Mouse (Mus musculus) ovary, postnatal 14 days (tissue): ENCODE data around the gene B830017H08Rik.

Source experiments
- DNase-seq: peaks from one replicate; pipeline ENCODE4 v3.0.0; 2022; ENCODE audit warnings: low spot score

B830017H08Rik gene

GRCm38 (mm10) chr16:17809711-17810110, 23.2 kb upstream of the B830017H08Rik start:
- DNase-seq = no peak

DNA sequence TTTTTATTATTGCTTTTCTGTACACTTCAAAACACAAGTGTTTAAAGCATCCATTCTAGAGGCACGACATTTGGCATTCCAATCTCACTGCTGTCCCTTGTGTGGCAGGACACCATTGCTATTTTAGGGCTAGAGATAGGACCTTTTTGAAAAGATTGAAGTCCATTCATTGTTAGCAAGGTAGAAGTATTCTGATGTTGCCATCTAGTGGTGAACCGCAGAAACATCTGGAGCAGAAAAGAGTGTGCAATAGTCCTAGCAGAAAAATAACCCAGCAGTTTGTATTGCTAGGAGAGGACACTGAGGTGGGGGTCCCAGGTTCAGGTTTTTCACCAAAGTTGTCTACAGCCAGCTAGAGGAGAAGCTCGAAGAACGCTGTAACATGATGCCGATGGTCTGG, 20.8 kb upstream of the B830017H08Rik start:
- no peak for DNase-seq

GRCm38 (mm10) chr16:17813173-17813572, 19.7 kb upstream of the B830017H08Rik start:
- no peak for DNase-seq

- DNase-seq = no peak
Observed at GRCm38 (mm10) chr16:17815411-17816402, 17.2 kb upstream of the B830017H08Rik start.

GRCm38 (mm10) chr16:17816528-17816927, 16.4 kb upstream of the B830017H08Rik start:
- no peak for DNase-seq

GRCm38 (mm10) chr16:17826500-17826899, 6.4 kb upstream of the B830017H08Rik start:
- DNase-seq = no peak

- DNase-seq = no peak
Observed at GRCm38 (mm10) chr16:17828229-17828628, 4.7 kb upstream of the B830017H08Rik start.

- DNase-seq = no peak
Observed at GRCm38 (mm10) chr16:17828867-17829266, 4.1 kb upstream of the B830017H08Rik start.

- DNase-seq = no peak
Observed at GRCm38 (mm10) chr16:17830385-17831178, 2.3 kb upstream of the B830017H08Rik start.

GRCm38 (mm10) chr16:17831781-17832180, 1.1 kb upstream of the B830017H08Rik start:
- DNase-seq = no peak

- no peak for DNase-seq
Observed at GRCm38 (mm10) chr16:17833321-17833680, 380 bp downstream of the B830017H08Rik start.

DNA sequence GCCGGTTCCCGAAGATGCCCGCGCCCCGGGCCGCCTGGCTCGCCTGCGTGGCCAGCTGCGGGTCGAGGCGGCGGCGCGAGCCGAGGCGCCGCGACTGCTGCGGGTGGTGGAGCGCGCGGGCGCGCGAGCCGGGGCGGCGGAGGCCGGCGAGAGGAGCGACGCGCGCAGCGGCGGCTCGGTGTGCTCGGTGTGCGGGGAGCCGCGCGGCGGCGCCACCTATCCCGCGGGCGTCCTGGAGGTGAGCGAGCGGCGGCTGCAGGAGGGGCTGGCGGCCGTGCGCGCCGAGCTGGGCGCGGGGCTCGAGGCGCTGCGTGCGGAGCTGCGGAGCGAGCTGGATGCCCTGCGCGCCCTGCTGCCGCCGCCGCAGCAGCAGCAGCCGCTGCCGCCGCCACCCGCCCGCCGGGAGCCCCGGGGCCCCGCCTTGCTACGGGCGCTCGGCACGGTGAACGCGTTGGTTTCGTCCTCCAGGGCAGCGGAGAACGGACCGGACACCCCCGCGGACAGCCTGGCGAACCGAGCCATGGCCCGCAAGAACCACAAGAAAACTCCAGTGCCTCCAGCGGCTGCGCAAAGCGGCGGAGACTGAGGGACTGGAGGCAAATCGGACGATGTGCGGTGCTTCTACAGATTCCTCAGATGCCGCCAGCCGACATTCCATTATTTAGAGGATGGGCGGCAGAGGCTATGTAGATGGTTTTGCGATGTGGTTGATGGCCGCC, 919 bp downstream of the B830017H08Rik start:
- no peak for DNase-seq

DNA sequence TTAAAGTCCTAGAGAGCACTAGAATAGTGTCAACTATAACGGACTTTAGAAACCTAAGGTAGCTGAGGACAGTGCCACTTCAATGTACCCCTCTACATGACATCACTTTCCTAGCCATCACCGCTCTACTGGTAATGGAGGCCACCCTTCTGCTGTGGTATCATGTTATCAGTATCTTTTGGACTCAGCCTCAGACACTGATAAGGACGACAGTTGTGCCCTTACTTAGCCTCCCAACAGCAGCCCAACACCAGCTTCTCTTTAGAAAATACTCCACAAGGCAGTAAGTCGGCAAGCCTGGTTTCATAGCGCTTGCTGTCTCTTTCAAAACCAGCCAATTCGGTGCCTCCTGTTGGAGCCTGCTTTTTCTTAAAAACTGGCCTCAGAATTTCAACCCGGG, 1.6 kb downstream of the B830017H08Rik start:
- DNase-seq = no peak

GRCm38 (mm10) chr16:17835481-17835880, 2.6 kb downstream of the B830017H08Rik start:
- DNase-seq = no peak

DNA sequence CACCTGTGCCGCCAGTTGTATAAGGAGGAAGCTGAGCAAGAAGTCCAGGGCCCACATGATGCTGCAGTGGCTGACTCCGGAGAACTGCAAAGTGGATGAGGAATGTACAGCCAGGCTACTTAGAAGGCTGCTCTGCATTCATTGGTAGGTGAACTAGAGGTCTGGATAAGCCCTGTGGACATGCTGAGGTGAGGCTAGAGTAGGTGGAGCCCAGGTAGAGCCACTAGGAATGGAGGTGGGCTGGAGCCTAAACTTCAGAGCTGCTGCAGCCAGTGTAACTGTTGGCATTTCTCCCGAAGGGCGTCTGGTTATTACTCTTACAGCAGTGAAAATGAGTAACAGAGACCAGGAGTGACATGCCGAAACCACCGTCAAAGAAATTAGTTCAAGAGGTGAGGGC, 5.1 kb downstream of the B830017H08Rik start, which contains the start of gene Car15:
TSS of gene Car15 (minus strand) at position 314 of the 400 bp plus-strand sequence.
- DNase-seq = no peak

DNA sequence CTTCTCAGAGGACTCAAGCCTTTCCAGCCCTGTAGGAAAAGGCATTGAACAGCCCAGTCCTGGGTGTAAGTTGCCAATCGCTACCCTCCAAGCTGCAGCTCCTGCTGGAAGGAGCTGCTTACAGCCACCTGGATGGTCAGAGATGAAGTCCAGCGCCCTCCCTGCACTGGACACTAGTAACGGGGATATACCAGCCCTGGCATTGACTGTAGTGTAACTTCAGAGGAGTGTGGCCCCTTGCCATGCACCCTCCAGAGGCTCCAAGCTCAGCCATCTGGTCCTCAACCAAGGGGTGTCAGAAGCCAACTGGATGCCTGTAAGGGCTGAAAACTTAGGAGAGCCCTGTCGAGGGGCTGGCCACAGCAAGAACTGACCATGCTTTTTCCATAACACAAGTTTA, 7.1 kb downstream of the B830017H08Rik start:
- DNase-seq = no peak

- DNase-seq = no peak
Observed at GRCm38 (mm10) chr16:17842437-17842836, 9.5 kb downstream of the B830017H08Rik start.

GRCm38 (mm10) chr16:17843701-17844365, 10.9 kb downstream of the B830017H08Rik start:
- no peak for DNase-seq

GRCm38 (mm10) chr16:17848431-17848830, 15.5 kb downstream of the B830017H08Rik start:
- no peak for DNase-seq

DNA sequence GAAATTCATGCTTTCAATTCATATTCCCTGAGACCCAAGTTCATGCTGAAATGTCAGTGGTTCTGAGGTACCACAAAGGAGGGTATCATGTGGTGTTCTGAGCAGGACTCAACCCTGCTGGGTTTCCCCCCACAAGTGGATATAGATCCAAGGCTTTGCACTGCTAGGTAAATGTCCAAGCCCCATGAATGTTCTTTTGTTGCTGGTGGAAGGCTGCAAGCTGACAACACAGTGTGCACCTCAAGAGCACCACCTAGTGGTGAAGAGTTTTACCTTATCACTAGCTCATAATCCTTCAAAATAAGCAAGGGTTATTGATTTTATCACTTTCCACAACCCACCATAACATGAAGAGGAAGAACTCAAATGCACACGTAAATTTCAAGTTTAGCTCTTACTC, 16.0 kb downstream of the B830017H08Rik start:
- DNase-seq = no peak

- no peak for DNase-seq
Observed at GRCm38 (mm10) chr16:17849486-17849885, 16.6 kb downstream of the B830017H08Rik start.

DNA sequence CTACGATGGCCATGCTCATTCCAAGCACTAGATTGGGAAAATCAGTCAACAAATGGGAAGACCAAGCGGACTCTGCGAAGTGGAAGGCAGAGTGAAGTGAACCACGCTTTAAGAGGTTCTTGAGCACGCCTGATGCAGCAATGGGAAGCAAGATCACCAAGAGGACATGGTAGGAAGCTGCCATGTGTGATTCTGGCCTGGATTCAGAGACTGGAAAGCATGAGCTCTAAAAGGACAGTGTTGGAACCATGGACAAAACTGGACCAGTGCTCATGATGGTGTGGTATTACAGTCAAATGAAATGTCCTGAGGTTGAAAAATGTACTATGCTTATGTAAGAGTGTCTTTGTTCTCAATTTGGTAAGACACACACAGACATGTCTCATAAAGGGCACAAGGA, 18.4 kb downstream of the B830017H08Rik start:
- DNase-seq = no peak
